Mouse (Mus musculus): ENCODE results near the gene Olfr211. TPM values are rescaled to one million over a fixed set of nuclear protein-coding genes. Genes with fewer than 3 reads are reported as not detected.

The Olfr211 gene
- polyA plus RNA-seq, 1 experiment from 2014 or later, result not detected

DNA sequence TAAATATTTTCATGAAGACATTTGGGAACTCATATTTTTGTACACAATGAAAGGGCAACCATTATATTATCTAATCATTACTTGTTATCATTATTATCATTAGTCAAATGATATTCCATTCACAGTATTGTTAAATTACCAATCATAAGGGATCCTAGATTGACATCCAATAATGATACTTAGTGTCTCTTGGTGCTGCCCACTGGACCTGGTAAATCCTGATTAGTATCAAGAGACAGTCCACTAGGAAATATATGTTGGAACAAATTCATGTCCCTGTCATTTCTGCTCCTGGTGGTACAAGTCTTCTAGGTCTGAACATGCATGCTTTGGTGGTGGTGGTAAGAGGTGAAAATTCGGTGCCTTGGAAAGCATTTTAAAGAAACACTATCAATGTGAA, 49.3 kb downstream of the Olfr211 start, which contains the start of gene Olfr213:
Gene Olfr213 (plus strand): TSS at position 301 of the 400 bp plus-strand sequence.
- H3K36me3 ChIP-seq (ENCODE audit: control insufficient read depth, insufficient read depth, low read length), result no peaks in the 10 kb centered on the region
- H3K4me3 ChIP-seq (ENCODE audit: low read depth, low read length), result no peak within 1 kb of the TSS
- H3K27ac ChIP-seq (ENCODE audit: low read depth, low read length), result no peak within 1 kb of the TSS
- H3K27me3 ChIP-seq (ENCODE audit: control insufficient read depth, insufficient read depth, low read length), result no peaks in the 10 kb centered on the region
- H3K9ac ChIP-seq (ENCODE audit: low read length), result no peak within 1 kb of the TSS
- no peak within 1 kb of the TSS for H3K4me2 ChIP-seq (ENCODE audit: low read depth, low read length, severe bottlenecking)
- H3K9me3 ChIP-seq (ENCODE audit: control insufficient read depth, low read length), result no peaks in the 10 kb centered on the region
- 89% methylated on average over 1 of the region's 1 CpGs for WGBS
- no peak for ATAC-seq (replicated peaks; ENCODE audit: low FRiP score)
- no peak for DNase-seq (ENCODE audit: low spot score)
- H3K4me1 ChIP-seq (replicated peaks; ENCODE audit: control insufficient read depth, insufficient read depth, low read length), result no peaks in the 10 kb centered on the region

DNA sequence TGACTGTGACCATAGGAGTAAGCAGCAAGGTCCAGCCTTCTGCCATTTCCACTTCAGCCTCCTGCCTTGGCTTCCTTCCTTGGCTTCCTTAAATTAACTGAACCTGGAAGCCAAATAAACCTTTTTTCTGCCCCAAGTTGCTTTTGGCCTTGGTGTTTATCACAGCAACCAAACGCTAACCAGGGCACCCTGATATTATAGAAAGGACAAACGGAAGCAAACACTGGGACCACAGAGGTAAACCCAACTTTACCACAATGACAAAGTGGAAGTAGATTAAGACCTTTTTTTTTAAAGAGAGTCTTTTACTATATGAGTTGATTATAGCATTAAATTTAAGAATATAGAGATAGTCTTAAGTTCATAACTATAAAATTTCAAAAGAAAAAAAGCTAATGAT, 53.6 kb downstream of the Olfr211 start:
- Histone ChIP-seq H3K4me1 (replicated peaks; ENCODE audit: control insufficient read depth, insufficient read depth, low read length) (no peaks in the 10 kb centered on the region), H3K9me3 (ENCODE audit: control insufficient read depth, low read length) (no peaks in the 10 kb centered on the region), H3K4me3 (ENCODE audit: low read depth, low read length) (no peak overlapping the region), H3K36me3 (ENCODE audit: control insufficient read depth, insufficient read depth, low read length) (no peaks in the 10 kb centered on the region), H3K9ac (ENCODE audit: low read length) (no peak overlapping the region), H3K4me2 (ENCODE audit: low read depth, low read length, severe bottlenecking) (no peak overlapping the region), H3K27me3 (ENCODE audit: control insufficient read depth, insufficient read depth, low read length) (no peaks in the 10 kb centered on the region), H3K27ac (ENCODE audit: low read depth, low read length) (no peak overlapping the region)
- WGBS, result 82% methylated on average over 2 of the region's 2 CpGs
- ATAC-seq (replicated peaks; ENCODE audit: low FRiP score), result no peak
- DNase-seq (ENCODE audit: low spot score), result no peak

Other genes starting within 250 kb of the Olfr211 start
- 12.7 and 12.9 TPM in 2 replicates for gene Zfand4, start 224.9 kb upstream of the Olfr211 start, polyA plus RNA-seq (2014; fragmentation: Nextera tagmentation; extraction: Ambion mirVana)
- 33.4 and 35.8 TPM in 2 replicates for gene March8, start 151.1 kb upstream of the Olfr211 start, polyA plus RNA-seq (2014; fragmentation: Nextera tagmentation; extraction: Ambion mirVana)
- 0.52 and 0.91 TPM in 2 replicates for gene Alox5, start 27.9 kb upstream of the Olfr211 start, polyA plus RNA-seq (2014; fragmentation: Nextera tagmentation; extraction: Ambion mirVana)
- not detected in 2 replicates for gene Olfr212, start 17.4 kb downstream of the Olfr211 start, polyA plus RNA-seq (2014; fragmentation: Nextera tagmentation; extraction: Ambion mirVana)
- gene Olfr213, start 49.4 kb downstream of the Olfr211 start, polyA plus RNA-seq (2014; fragmentation: Nextera tagmentation; extraction: Ambion mirVana), result not detected in 2 replicates
- 0.33 and 0.48 TPM in 2 replicates for gene Gm5580, start 62.0 kb downstream of the Olfr211 start, polyA plus RNA-seq (2014; fragmentation: Nextera tagmentation; extraction: Ambion mirVana)
- not detected in 2 replicates for gene Olfr214, start 65.1 kb downstream of the Olfr211 start, polyA plus RNA-seq (2014; fragmentation: Nextera tagmentation; extraction: Ambion mirVana)
- not detected in 2 replicates for gene Olfr215, start 95.1 kb downstream of the Olfr211 start, polyA plus RNA-seq (2014; fragmentation: Nextera tagmentation; extraction: Ambion mirVana)
- 351 and 359 TPM in 2 replicates for gene Zfp422, start 139.9 kb downstream of the Olfr211 start, polyA plus RNA-seq (2014; fragmentation: Nextera tagmentation; extraction: Ambion mirVana)
- gene Depp1, start 161.5 kb downstream of the Olfr211 start, polyA plus RNA-seq (2014; fragmentation: Nextera tagmentation; extraction: Ambion mirVana), result 3.9 and 5.0 TPM in 2 replicates
- 20.7 and 22.7 TPM in 2 replicates for gene Rassf4, start 184.9 kb downstream of the Olfr211 start, polyA plus RNA-seq (2014; fragmentation: Nextera tagmentation; extraction: Ambion mirVana)
- 0.07 and 0.11 TPM in 2 replicates for gene Tmem72, start 227.8 kb downstream of the Olfr211 start, polyA plus RNA-seq (2014; fragmentation: Nextera tagmentation; extraction: Ambion mirVana)

Measured in forebrain, embryonic 11.5 days (tissue).